Mouse (Mus musculus) kidney, adult 11 months (tissue): Measurements from ENCODE around the gene Proser1.

Source experiments
- DNase-seq: peaks from one replicate; pipeline ENCODE4 v3.0.0; 2022

Gene Proser1

GRCm38 (mm10) chr3:53463046-53463764, at the start of gene Proser1, which contains the start of gene Nhlrc3:
Gene Proser1, plus strand, starts transcription at chr3:53463666.
Gene Nhlrc3, minus strand, starts transcription at chr3:53463332.
- DNase-seq = peak; percentile 96

- peak; percentile 21 for DNase-seq
Observed at GRCm38 (mm10) chr3:53413959-53414358, 49.5 kb upstream of the Proser1 start.

DNA sequence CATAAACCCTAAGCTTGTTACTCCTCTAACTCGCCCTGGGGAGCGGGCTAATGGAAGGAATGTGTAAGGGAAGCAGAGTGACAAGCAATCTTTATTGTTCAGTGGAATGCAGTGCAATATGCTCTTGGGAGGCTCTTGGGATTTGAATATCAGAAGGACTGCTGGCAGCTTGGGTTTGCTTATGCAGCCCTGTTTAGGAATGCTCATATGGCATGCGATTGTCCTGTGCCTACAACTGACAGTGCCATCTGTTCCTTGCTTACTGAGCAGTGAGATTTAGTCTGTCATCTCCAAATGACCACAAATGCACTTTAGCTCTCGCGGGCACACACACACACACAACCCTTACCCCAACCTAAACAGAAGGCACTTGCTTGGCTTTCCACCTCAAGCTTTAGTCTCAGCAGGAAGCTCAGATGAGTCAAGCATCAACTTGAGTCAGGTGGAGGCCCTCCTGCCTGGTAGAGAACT, 47.4 kb upstream of the Proser1 start:
- no peak for DNase-seq

DNA sequence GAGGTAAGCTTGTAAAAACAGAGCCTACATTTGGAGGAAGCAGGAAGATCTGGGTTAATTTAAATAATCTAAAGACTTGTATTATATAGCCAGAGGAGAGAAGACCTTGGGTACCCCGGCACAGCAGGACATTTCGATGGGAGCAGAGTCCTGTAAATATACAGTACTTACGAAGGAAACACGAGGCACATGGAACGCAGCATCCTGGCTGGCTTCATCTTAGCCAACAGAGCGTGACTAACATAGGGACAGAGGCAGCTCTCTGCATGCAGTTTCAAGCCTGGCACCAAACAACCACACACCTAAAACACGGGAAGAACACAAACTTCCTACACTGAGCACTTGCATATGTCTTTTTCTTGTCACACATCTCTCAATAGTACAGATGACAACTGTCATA, 45.8 kb upstream of the Proser1 start:
- no peak for DNase-seq

GRCm38 (mm10) chr3:53421656-53422055, 41.8 kb upstream of the Proser1 start:
- no peak for DNase-seq

GRCm38 (mm10) chr3:53422691-53423090, 40.8 kb upstream of the Proser1 start:
- DNase-seq = no peak

GRCm38 (mm10) chr3:53423576-53423975, 39.9 kb upstream of the Proser1 start:
- DNase-seq = no peak

GRCm38 (mm10) chr3:53434610-53435009, 28.9 kb upstream of the Proser1 start:
- DNase-seq = no peak

DNA sequence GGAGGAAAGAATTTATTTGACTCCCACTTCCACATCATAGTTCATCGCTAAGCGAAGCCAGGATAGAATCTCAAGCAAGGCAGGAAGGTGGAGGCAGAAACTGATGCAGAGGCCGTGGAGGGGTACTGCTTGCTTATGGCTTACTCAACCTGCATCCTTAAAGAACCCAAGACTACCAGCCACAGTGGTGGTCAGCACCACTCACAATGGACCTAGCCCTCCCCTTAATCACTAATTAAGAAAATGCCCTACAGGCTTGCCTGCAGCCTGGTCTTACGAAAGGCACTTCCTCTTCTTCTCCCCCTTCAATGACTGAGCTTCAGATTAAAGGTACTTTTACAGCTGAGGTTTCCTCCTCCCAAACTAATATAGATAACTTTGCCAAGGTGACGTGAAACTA, 26.9 kb upstream of the Proser1 start:
- no peak for DNase-seq

DNA sequence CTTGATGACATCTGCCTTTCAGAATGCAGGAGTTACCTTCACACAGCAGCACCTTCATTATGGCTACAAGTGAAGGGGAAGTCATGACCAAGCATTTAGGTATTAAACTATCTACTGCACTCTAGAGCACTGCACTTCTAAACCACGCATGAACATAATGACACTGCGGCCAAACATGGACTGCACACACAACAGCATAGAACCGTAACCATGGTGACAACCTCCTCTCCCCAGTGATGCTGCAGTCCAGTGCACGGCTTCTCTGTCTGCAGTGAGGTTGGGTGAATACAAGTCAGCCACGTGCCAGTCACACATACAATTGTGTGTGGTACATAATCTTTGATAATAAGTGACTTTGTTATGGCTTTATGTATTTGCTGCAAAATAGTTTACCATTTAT, 17.9 kb upstream of the Proser1 start:
- DNase-seq = no peak

- no peak for DNase-seq
Observed at GRCm38 (mm10) chr3:53446801-53447200, 16.7 kb upstream of the Proser1 start.

DNA sequence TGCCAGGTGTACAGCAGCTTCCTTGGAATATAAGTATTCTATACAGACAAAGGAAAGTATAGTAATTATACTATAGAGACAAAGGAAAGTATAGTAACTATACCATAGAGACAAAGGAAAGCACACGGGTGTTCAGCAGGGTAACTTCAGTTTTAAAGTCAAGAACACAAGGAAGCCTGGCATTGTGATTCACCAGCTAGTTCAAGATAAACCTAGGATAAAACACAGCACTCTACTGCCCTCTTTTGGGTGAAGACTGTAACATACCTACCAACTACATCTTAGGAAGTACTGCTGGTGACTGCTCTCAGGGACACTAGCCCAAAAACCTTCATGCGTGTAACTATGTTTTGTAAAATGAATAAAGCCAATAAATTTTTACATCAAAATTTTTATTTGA, 15.3 kb upstream of the Proser1 start:
- DNase-seq = no peak

- no peak for DNase-seq
Observed at GRCm38 (mm10) chr3:53450666-53451065, 12.8 kb upstream of the Proser1 start.

DNA sequence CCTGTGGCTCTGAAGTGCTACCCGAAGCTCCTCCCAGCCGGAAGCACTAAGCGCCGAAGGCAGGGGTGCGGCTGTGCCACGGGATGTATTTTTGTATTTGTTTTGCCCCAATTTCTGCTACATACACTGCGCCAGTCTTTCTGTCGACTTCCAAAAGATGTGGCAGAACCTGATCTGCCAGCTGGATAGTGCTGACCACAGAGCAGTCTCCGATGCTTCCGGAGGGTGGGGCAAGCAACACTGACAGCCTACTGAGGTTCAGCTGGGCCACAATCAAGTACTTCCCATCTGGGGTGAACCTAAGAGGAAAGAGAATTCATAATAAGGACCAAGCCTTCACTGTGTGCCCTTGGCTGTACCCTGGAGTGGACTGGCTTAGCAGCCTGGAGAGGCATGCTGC, 11.1 kb upstream of the Proser1 start:
- no peak for DNase-seq

GRCm38 (mm10) chr3:53453346-53453745, 10.1 kb upstream of the Proser1 start:
- no peak for DNase-seq

DNA sequence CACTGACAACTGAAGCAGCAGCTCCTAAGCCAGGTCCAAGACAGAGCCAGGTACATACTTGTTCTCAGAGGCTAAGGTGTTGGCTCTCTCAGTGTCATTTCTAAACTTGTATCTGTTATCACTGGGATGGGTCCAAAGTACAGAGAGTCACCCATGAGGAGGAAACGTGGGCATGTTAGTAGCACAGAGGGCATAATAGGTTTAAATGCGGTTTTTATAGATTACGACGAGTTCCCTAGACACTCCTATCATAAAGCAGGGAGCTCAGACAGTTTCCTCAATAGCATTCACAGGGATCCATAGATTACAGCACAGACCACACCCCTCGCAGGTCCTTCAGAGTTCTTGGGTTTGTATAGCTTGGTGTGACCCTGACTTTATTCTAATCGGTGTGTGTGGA, 9.5 kb upstream of the Proser1 start:
- no peak for DNase-seq

- DNase-seq = no peak
Observed at GRCm38 (mm10) chr3:53454561-53454960, 8.9 kb upstream of the Proser1 start.

- DNase-seq = no peak
Observed at GRCm38 (mm10) chr3:53454984-53455383, 8.5 kb upstream of the Proser1 start.

DNA sequence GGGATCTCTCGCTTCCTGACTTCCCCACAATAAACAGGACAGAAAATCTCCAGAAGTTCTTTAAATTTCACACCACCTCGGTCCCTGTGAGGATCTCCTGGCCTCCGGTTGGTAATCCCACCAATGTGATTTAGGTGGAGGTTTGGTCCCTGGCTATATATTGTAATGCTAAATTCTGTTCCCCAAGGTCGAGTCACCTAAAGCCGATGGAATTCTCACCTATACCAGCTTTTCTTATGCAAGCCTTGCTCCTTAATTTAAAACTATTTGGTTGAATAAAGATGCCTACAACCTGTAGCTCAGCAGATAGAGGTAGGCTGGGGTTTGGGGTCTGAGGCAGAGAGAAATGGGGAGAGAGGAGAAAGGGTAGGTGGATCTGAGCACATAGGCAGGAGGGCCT, 5.7 kb upstream of the Proser1 start:
- no peak for DNase-seq

DNA sequence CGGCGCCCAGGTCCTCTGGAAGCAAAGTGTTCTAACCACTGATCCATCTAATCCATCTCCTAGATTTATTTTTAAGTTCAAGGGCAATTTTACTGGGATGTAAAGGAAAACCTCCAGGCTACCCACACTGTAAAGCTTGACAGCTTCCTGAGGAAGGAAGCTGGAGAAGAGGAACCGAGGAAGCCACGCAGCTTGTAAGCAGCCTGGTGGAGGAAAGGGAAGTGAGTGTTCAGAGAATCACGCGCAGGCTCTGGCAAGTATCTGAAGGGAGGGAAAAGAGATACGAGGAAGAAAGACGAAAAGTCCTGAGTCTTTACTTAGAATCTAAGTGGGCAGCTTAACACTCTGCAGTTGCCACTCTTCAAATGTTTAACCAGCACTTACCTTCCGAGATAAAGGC, 3.4 kb upstream of the Proser1 start:
- DNase-seq = no peak

DNA sequence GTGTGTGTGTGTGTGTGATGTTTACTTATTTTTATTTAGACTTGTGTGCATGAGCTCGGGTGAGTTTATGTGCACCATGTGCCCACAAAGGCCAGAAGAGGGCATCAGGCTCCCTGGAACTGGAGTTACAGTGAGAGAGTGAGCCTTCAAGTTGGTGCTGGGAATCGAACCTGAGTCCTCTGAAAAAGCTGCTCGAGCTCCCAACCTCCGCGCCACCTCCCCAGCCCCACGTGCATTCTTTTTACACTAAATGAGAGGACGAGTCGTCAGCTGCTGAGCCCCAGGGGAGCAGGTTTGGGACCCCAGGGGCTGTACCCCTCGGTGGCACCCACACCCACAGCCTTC, 793 bp upstream of the Proser1 start:
- no peak for DNase-seq

DNA sequence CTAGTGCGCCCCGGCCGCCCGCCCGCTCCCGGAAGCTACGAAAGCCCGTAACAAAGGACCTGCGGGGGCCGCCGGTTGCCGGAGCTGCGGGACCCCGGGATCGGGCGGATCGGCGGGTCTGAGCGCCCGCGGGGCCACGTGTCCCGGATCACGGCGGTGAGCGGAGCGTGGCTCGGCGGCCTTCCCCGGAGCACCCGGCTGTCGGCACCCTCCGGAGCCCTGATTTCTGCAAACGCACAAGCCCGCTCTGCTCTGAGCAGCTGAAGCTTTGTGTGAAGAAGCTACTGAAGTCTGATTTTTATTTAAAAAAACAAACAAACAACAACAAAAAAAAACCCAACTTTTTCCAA, 274 bp downstream of the Proser1 start:
- DNase-seq = no peak

GRCm38 (mm10) chr3:53464146-53464698, 756 bp downstream of the Proser1 start:
- DNase-seq = no peak

DNA sequence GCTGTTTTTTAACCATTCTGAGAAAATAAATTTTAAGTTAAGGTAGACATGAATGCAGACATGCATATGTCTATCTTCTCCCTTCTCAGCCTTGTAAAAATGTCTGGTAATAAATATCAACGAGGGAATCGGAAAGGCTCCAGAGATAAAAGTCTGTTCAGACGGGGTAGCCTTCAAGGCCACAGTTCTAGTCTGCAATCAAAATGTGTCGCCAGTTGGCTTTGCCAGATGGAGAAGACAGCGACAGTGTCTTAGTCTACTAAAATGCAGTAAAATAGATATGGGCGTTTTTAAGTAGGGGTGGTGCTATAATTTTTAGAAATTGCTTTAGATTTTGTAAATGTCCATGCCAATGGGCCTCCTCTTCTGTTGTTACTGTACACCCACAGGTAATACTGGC, 1.9 kb downstream of the Proser1 start:
- no peak for DNase-seq

DNA sequence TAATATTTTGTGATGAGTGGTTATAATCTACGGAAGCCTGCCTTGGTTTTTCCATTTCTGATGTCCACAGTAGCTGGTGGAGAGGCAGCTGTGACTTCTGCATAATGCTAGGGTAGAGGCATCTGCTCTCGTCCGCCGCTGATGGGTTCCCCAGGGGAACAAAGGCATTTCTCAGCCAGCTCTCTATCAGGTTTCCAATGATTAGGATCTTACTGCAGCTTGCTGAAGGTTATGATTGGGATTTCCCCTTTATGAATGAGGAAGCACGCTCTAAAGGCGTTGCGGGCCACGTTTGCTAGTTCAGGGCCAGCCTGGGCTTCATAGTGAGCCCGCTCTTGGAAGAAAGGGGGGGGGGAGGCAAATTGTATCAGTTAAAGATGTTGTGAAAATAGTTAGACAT, 3.0 kb downstream of the Proser1 start:
- no peak for DNase-seq
